Mouse (Mus musculus) CH12.LX (cell line): ENCODE results near the gene Agap1.

ENCODE experiments used
- CHD1 ChIP-seq: IDR thresholded peaks from 2 replicates; pipeline ENCODE4 v1.6.1; 2012; ENCODE audit warnings: low read depth, low read length, improper control_type of control experiment, inconsistent platforms
- CTCF ChIP-seq, 2 experiments: IDR thresholded peaks in 1 of 2; conservative IDR thresholded peaks in 1 of 2; 2 replicates each; pipeline ENCODE4 v1.5.1; 2011 to 2012; ENCODE audit warnings: low read depth in 2 of 2, low read length in 2 of 2, improper control_type of control experiment in 1 of 2, inconsistent platforms in 1 of 2, mild to moderate bottlenecking in 1 of 2, moderate library complexity in 1 of 2
- ETS1 ChIP-seq: conservative IDR thresholded peaks from 2 replicates; pipeline ENCODE4 v1.6.1; 2012; ENCODE audit warnings: low read depth, mild to moderate bottlenecking, inconsistent platforms, low read length, improper control_type of control experiment, moderate library complexity
- GABPA ChIP-seq: IDR thresholded peaks from 2 replicates; pipeline ENCODE4 v1.6.1; 2012; ENCODE audit warnings: low read depth, low read length, improper control_type of control experiment, inconsistent platforms; ENCODE audit not compliant: insufficient replicate concordance
- HCFC1 ChIP-seq: IDR thresholded peaks from 2 replicates; pipeline ENCODE4 v1.6.1; 2012; ENCODE audit warnings: low read depth, mild to moderate bottlenecking, inconsistent platforms, low read length, improper control_type of control experiment
- MAX ChIP-seq: IDR thresholded peaks from 2 replicates; pipeline ENCODE4 v1.6.1; 2011; ENCODE audit warnings: low read length, improper control_type of control experiment
- POLR2A ChIP-seq: IDR thresholded peaks from 2 replicates; pipeline ENCODE4 v1.6.1; 2011; ENCODE audit warnings: low read depth, mild to moderate bottlenecking, improper control_type of control experiment, low read length
- USF2 ChIP-seq: conservative IDR thresholded peaks from 2 replicates; pipeline ENCODE4 v1.6.1; 2011; ENCODE audit warnings: low read depth, low read length, improper control_type of control experiment
- ZC3H11A ChIP-seq: IDR thresholded peaks from 2 replicates; pipeline ENCODE4 v1.6.1; 2012; ENCODE audit warnings: low read depth, mild to moderate bottlenecking, inconsistent platforms, low read length, improper control_type of control experiment
- ZMIZ1 ChIP-seq: IDR thresholded peaks from 2 replicates; pipeline ENCODE4 v1.6.1; 2012; ENCODE audit warnings: low read depth, mild to moderate bottlenecking, inconsistent platforms, low read length, improper control_type of control experiment

DNA sequence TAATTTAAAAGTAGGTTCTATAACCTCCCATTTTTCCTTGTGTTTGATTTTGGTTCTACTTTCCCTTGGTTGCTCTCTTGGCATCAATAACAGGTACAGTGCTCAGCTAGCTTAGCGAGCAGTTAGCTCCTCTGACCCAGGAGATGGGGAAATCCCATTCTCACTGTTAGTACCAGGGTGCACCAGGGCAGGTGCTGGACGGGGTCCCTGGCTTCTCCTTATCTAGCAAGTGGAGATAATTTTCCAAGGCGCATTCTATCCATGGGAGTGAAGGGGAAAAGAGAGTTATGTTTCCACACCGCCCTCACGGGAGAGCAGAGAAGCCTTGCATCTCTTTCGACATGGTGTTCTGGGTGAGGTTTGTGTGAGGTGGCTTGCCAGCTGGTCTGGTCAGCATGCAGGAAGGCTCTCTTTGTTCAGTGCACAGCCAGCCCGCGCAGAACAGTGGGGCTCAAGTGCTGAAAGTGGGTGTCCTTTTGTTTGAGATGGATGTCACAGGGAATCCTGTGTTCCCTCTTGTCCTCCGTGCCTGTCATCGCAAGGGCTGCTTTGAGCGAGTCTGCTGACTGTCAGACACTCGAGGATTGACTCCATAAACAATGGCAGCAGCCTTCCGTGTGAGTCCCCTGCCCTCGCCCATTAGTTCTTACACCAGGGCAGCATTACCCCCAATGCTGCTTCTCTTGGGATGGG, 132.5 kb downstream of the Agap1 start:
- TF ChIP-seq USF2 (no peak), ETS1 (no peak), POLR2A (no peak), CTCF (conservative IDR thresholded peaks at IDR 0.05 in 1 of 2, IDR thresholded peaks at IDR 0.05 in 1 of 2; ENCODE audit: low read depth in 2 of 2, low read length in 2 of 2) (no peak), HCFC1 (no peak), MAX (no peak), ZMIZ1 (no peak), CHD1 (no peak), ZC3H11A (no peak), GABPA (no peak)
